Mouse (Mus musculus) MEL (cell line): Measurements from ENCODE around the gene Zdhhc16. TPM values are rescaled to one million over a fixed set of nuclear protein-coding genes. Genes with fewer than 3 reads are reported as not detected.
A peak's percentile ranks its signal among the peaks of the same experiment; 100 is the strongest.

ENCODE experiments used
- DNase-seq: peaks from one replicate; pipeline ENCODE4 v3.0.0; 2011; ENCODE audit warnings: low read depth, low spot score
- H3K27ac ChIP-seq: 2 replicates; pipeline ENCODE4 v1.5.1; 2012; ENCODE audit warnings: low read depth, mild to moderate bottlenecking, control low read depth, low read length, moderate library complexity; ENCODE audit not compliant: control insufficient read depth
- H3K27me3 ChIP-seq, 2 experiments: fragments of 150-350 bp in 1 of 2; sonication (generic) in 1 of 2; 2 replicates each; pipeline ENCODE4 v1.6.1; 2012; ENCODE audit warnings: low read length in 2 of 2, mild to moderate bottlenecking in 2 of 2, improper control_type of control experiment in 1 of 2, moderate library complexity in 1 of 2; ENCODE audit not compliant: insufficient read depth in 2 of 2, control insufficient read depth in 1 of 2
- H3K36me3 ChIP-seq, 2 experiments: 2 replicates each; pipeline ENCODE4 v1.6.1; 2012 to 2014; ENCODE audit warnings: low read length in 2 of 2, improper control_type of control experiment in 1 of 2, inconsistent platforms in 1 of 2, mild to moderate bottlenecking in 1 of 2; ENCODE audit not compliant: insufficient read depth in 2 of 2, control insufficient read depth in 1 of 2
- H3K4me1 ChIP-seq, 2 experiments: fragments of 150-350 bp in 1 of 2; sonication (generic) in 1 of 2; 2 replicates each; pipeline ENCODE4 v1.6.1; 2012; ENCODE audit warnings: low read length in 2 of 2, improper control_type of control experiment in 1 of 2, mild to moderate bottlenecking in 1 of 2; ENCODE audit not compliant: insufficient read depth in 2 of 2, control insufficient read depth in 1 of 2
- H3K4me3 ChIP-seq, 2 experiments: fragments of 150-350 bp in 1 of 2; sonication (generic) in 1 of 2; 2 replicates each; pipeline ENCODE4 v1.5.1; 2012; ENCODE audit warnings: low read depth in 2 of 2, low read length in 2 of 2, mild to moderate bottlenecking in 2 of 2, moderate library complexity in 2 of 2, control low read depth in 1 of 2, improper control_type of control experiment in 1 of 2; ENCODE audit not compliant: control insufficient read depth in 1 of 2, insufficient read depth in 1 of 2
- H3K79me2 ChIP-seq: 2 replicates; pipeline ENCODE4 v1.6.1; 2012; ENCODE audit warnings: mild to moderate bottlenecking, low read length, moderate library complexity; ENCODE audit not compliant: control insufficient read depth, poor library complexity, insufficient read depth
- H3K9ac ChIP-seq: 2 replicates; pipeline ENCODE4 v1.6.1; 2012; ENCODE audit warnings: low read depth, mild to moderate bottlenecking, control low read depth, low read length, moderate library complexity; ENCODE audit not compliant: control insufficient read depth, poor library complexity, severe bottlenecking
- H3K9me3 ChIP-seq: fragments of 150-350 bp; sonication (generic); replicated peaks from 2 replicates; pipeline ENCODE4 v1.6.1; 2012; ENCODE audit warnings: mild to moderate bottlenecking, low read length, improper control_type of control experiment, moderate library complexity; ENCODE audit not compliant: insufficient read depth
- BHLHE40 ChIP-seq: IDR thresholded peaks from 2 replicates; pipeline ENCODE4 v1.6.1; 2012; ENCODE audit warnings: low read depth, mild to moderate bottlenecking, inconsistent platforms, low read length, improper control_type of control experiment, borderline replicate concordance
- CHD1 ChIP-seq: IDR thresholded peaks from 2 replicates; pipeline ENCODE4 v1.6.1; 2012; ENCODE audit warnings: low read depth, mild to moderate bottlenecking, inconsistent platforms, low read length, improper control_type of control experiment
- CHD2 ChIP-seq: IDR thresholded peaks from 2 replicates; pipeline ENCODE4 v1.6.1; 2011; ENCODE audit warnings: low read length, improper control_type of control experiment
- CTCF ChIP-seq, 3 experiments: IDR thresholded peaks in 2 of 3; conservative IDR thresholded peaks in 1 of 3; 2 replicates each; pipeline ENCODE4 v1.5.1; 2011 to 2012; ENCODE audit warnings: low read length in 3 of 3, low read depth in 2 of 3, mild to moderate bottlenecking in 2 of 3, improper control_type of control experiment in 1 of 3, inconsistent platforms in 1 of 3, mixed read lengths in 1 of 3, moderate library complexity in 1 of 3; ENCODE audit not compliant: control insufficient read depth in 1 of 3, insufficient read depth in 1 of 3, poor library complexity in 1 of 3, severe bottlenecking in 1 of 3
- ELF1 ChIP-seq: IDR thresholded peaks from 2 replicates; pipeline ENCODE4 v1.6.1; 2014; ENCODE audit warnings: low read depth, mild to moderate bottlenecking, inconsistent platforms, low read length, improper control_type of control experiment, moderate library complexity
- EP300 ChIP-seq, 2 experiments: IDR thresholded peaks; 2 replicates each; pipeline ENCODE4 v1.6.1; 2011; ENCODE audit warnings: improper control_type of control experiment in 2 of 2, low read length in 2 of 2, low read depth in 1 of 2, mild to moderate bottlenecking in 1 of 2
- ETS1 ChIP-seq: IDR thresholded peaks from 2 replicates; pipeline ENCODE4 v1.6.1; 2012; ENCODE audit warnings: low read depth, mild to moderate bottlenecking, inconsistent platforms, low read length, improper control_type of control experiment, moderate library complexity
- GATA1 ChIP-seq: IDR thresholded peaks from 2 replicates; pipeline ENCODE4 v1.6.1; 2011; ENCODE audit warnings: low read depth, low read length, improper control_type of control experiment
- HCFC1 ChIP-seq: IDR thresholded peaks from 2 replicates; pipeline ENCODE4 v1.6.1; 2012; ENCODE audit warnings: low read depth, mild to moderate bottlenecking, inconsistent platforms, low read length, improper control_type of control experiment, moderate library complexity
- MAFK ChIP-seq: IDR thresholded peaks from 2 replicates; pipeline ENCODE4 v1.6.1; 2011; ENCODE audit warnings: low read depth, mild to moderate bottlenecking, low read length, improper control_type of control experiment, borderline replicate concordance
- MAX ChIP-seq: IDR thresholded peaks from 2 replicates; pipeline ENCODE4 v1.6.1; 2011; ENCODE audit warnings: low read length, improper control_type of control experiment
- MAZ ChIP-seq: IDR thresholded peaks from 2 replicates; pipeline ENCODE4 v1.6.1; 2012; ENCODE audit warnings: low read depth, mild to moderate bottlenecking, inconsistent platforms, low read length, improper control_type of control experiment
- MEF2A ChIP-seq: IDR thresholded peaks from 2 replicates; pipeline ENCODE4 v1.6.1; 2014; ENCODE audit warnings: low read depth, mild to moderate bottlenecking, inconsistent platforms, low read length, improper control_type of control experiment; ENCODE audit not compliant: poor library complexity, insufficient replicate concordance, severe bottlenecking; ENCODE audit errors: extremely low read depth
- MXI1 ChIP-seq: IDR thresholded peaks from 2 replicates; pipeline ENCODE4 v1.6.1; 2011; ENCODE audit warnings: mild to moderate bottlenecking, low read depth, low read length, improper control_type of control experiment
- MYB ChIP-seq: IDR thresholded peaks from 2 replicates; pipeline ENCODE4 v1.6.1; 2011; ENCODE audit warnings: mild to moderate bottlenecking, low read depth, low read length, improper control_type of control experiment
- NELFE ChIP-seq: IDR thresholded peaks from 2 replicates; pipeline ENCODE4 v1.6.1; 2011; ENCODE audit warnings: low read depth, low read length, improper control_type of control experiment
- NRF1 ChIP-seq: IDR thresholded peaks from 2 replicates; pipeline ENCODE4 v1.6.1; 2014; ENCODE audit warnings: low read depth, mild to moderate bottlenecking, inconsistent platforms, low read length, improper control_type of control experiment, moderate library complexity; ENCODE audit not compliant: poor library complexity, insufficient read depth, severe bottlenecking
- POLR2A ChIP-seq, 2 experiments: IDR thresholded peaks; 2 replicates each; pipeline ENCODE4 v1.6.1; 2011 to 2012; ENCODE audit warnings: low read length in 2 of 2, mild to moderate bottlenecking in 2 of 2, control low read depth in 1 of 2, improper control_type of control experiment in 1 of 2, low read depth in 1 of 2, moderate library complexity in 1 of 2; ENCODE audit not compliant: control insufficient read depth in 1 of 2, insufficient read depth in 1 of 2, poor library complexity in 1 of 2
- SIN3A ChIP-seq: IDR thresholded peaks from 2 replicates; pipeline ENCODE4 v1.6.1; 2012; ENCODE audit warnings: low read length, improper control_type of control experiment, inconsistent platforms
- TBP ChIP-seq: IDR thresholded peaks from 2 replicates; pipeline ENCODE4 v1.8.0; 2011; ENCODE audit warnings: low read depth, low read length, improper control_type of control experiment
- TCF12 ChIP-seq: IDR thresholded peaks from 2 replicates; pipeline ENCODE4 v1.6.1; 2014; ENCODE audit warnings: low read depth, mild to moderate bottlenecking, inconsistent platforms, low read length, improper control_type of control experiment, moderate library complexity
- UBTF ChIP-seq: IDR thresholded peaks from 2 replicates; pipeline ENCODE4 v1.6.1; 2012; ENCODE audit warnings: low read depth, mild to moderate bottlenecking, inconsistent platforms, low read length, improper control_type of control experiment, moderate library complexity, borderline replicate concordance; ENCODE audit not compliant: insufficient read depth
- USF1 ChIP-seq: IDR thresholded peaks from 2 replicates; pipeline ENCODE4 v1.6.1; 2014; ENCODE audit warnings: low read depth, mild to moderate bottlenecking, inconsistent platforms, low read length, improper control_type of control experiment, moderate library complexity
- USF2 ChIP-seq, 2 experiments: IDR thresholded peaks; 2 replicates each; pipeline ENCODE4 v1.6.1; 2011 to 2012; ENCODE audit warnings: improper control_type of control experiment in 2 of 2, low read length in 2 of 2, borderline replicate concordance in 1 of 2, inconsistent platforms in 1 of 2, low read depth in 1 of 2, mild to moderate bottlenecking in 1 of 2; ENCODE audit not compliant: insufficient read depth in 1 of 2
- ZC3H11A ChIP-seq: IDR thresholded peaks from 2 replicates; pipeline ENCODE4 v1.6.1; 2012; ENCODE audit warnings: low read depth, mild to moderate bottlenecking, inconsistent platforms, low read length, improper control_type of control experiment
- ZKSCAN1 ChIP-seq: IDR thresholded peaks from 2 replicates; pipeline ENCODE4 v1.6.1; 2012; ENCODE audit warnings: low read depth, mild to moderate bottlenecking, inconsistent platforms, low read length, improper control_type of control experiment, moderate library complexity
- ZMIZ1 ChIP-seq: IDR thresholded peaks from 2 replicates; pipeline ENCODE4 v1.6.1; 2012; ENCODE audit warnings: low read depth, mild to moderate bottlenecking, inconsistent platforms, low read length, improper control_type of control experiment, moderate library complexity
- ZNF384 ChIP-seq: IDR thresholded peaks from 2 replicates; pipeline ENCODE4 v1.6.1; 2012; ENCODE audit warnings: low read depth, mild to moderate bottlenecking, inconsistent platforms, low read length, improper control_type of control experiment
- polyA plus RNA-seq, 2 experiments: library from polyadenylated mRNA; stranded (reverse) in 1 of 2; unstranded in 1 of 2; fragments of >175 nt in 1 of 2; fragments of >200 nt in 1 of 2; gene quantifications; 2 replicates each; pipeline versions ENCODE4 v1.2.1 to v1.2.4; 2012; ENCODE audit warnings: low replicate concordance in 2 of 2, low read depth in 1 of 2; ENCODE audit not compliant: insufficient read length in 2 of 2, insufficient read depth in 1 of 2, missing spikeins in 1 of 2
- total RNA-seq: library from RNA; depleted of rRNA; stranded (reverse); fragments of 300-350 nt; gene quantifications from 2 replicates; pipeline ENCODE4 v1.2.3, GENCODE M21; 2012

Gene Zdhhc16
- total and polyA plus RNA-seq, 3 experiments, result 99.2 to 128 TPM; not detected in 1

- peak overlapping the region; percentile 77; the same call in 1 of the 2 replicates for H3K27ac ChIP-seq
Measured at GRCm38 (mm10) chr19:41894959-41895358, 38.3 kb upstream of the Zdhhc16 start.

DNA sequence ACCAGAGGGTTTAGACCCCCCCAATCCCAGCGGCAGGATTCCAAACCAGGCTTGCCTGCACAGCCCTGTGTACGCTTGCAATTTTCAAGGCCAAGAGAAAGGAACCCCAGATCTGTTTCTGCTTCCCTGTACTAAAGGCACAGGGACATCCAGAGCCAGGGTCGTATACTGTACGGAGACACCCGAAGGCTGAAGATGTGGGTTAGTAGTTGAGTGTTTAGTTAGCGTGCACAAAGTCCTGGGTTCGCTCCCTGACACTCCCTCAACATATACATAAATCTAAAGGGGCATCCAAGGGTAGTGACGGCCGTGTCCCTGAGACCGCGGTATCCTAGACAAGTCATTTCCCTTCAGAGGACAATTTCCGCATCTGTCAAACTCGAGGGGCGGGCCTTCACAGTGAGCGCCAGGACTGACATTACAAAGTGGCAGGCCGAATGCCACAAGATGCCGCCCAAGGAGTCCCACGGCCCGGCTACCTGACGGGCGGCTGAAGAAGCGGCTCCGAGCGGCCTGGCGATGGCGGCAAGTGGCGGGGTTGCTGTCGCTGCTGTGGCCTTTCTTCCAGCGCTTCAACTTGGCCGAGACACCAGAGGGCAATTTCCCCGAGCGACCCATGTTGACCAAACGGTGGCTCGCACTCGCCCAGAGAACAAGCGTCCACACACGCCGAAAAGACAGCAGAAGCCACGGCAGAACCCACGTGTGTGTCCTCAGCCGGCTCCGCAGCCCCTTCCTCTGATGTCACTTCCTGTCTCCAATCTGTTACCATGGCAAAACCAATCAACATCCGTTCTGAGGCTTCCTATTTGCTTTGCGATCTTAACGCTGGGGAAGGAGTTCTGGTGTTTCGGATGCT is 37.6 kb upstream of the Zdhhc16 start, which contains the start of gene Rrp12:
Rrp12 (minus strand) TSS at position 714 of the 859 bp plus-strand sequence.
- peak within 1 kb of the TSS; percentile 86 to 87 for H3K4me3 ChIP-seq
- peaks cover 2 to 21% of the 10 kb centered on the region in 2 experiments for H3K36me3 ChIP-seq
- peaks cover 22% of the 10 kb centered on the region for H3K79me2 ChIP-seq
- H3K27me3 ChIP-seq, result no peaks in the 10 kb centered on the region
- peak within 1 kb of the TSS; percentile 84 for H3K9ac ChIP-seq
- H3K27ac ChIP-seq, result peak within 1 kb of the TSS; percentile 77
- DNase-seq, result peak; percentile 98
- no peaks in the 10 kb centered on the region for H3K9me3 ChIP-seq
- peaks cover 5 to 21% of the 10 kb centered on the region in 2 experiments for H3K4me1 ChIP-seq
- TF ChIP-seq MXI1 (peak; percentile 100), SIN3A (peak; percentile 100), POLR2A (IDR thresholded peaks at IDR 0.05; ENCODE audit: control insufficient read depth in 1 of 2, insufficient read depth in 1 of 2, low read depth in 1 of 2, low read length in 2 of 2, poor library complexity in 1 of 2) (peak; percentile 63 to 96; a peak in 3 of 4 replicates), TCF12 (no peak; the same call in 1 of the 2 replicates), CHD1 (peak; percentile 91; the same call in 1 of the 2 replicates), BHLHE40 (no peak), MAZ (no peak; the same call in 1 of the 2 replicates), USF1 (peak; percentile 78), GATA1 (0 out of 2 replicates have a peak, but pooled peaks have one; percentile 17), ELF1 (peak; percentile 88), UBTF (no peak), NRF1 (no peak; the same call in 1 of the 2 replicates), MAFK (no peak), MAX (peak; percentile 99), MEF2A (peak; percentile 38; the same call in 1 of the 2 replicates), USF2 (IDR thresholded peaks at IDR 0.05; ENCODE audit: borderline replicate concordance in 1 of 2, insufficient read depth in 1 of 2, low read depth in 1 of 2, low read length in 2 of 2) (no peak), CHD2 (no peak), EP300 (IDR thresholded peaks at IDR 0.05; ENCODE audit: low read depth in 1 of 2, low read length in 2 of 2) (0 out of 4 replicates have a peak, but pooled peaks of 1 of the 2 experiments have one; percentile 3), MYB (no peak), ZKSCAN1 (no peak), ZMIZ1 (no peak), HCFC1 (peak; percentile 91), ZNF384 (no peak), ZC3H11A (no peak), CTCF (IDR thresholded peaks at IDR 0.05 in 2 of 3, conservative IDR thresholded peaks at IDR 0.05 in 1 of 3; ENCODE audit: control insufficient read depth in 1 of 3, insufficient read depth in 1 of 3, low read depth in 2 of 3, low read length in 3 of 3, poor library complexity in 1 of 3, severe bottlenecking in 1 of 3) (no peak), TBP (peak; percentile 73)

More at GRCm38 (mm10) chr19:41894959-41895358, 38.3 kb upstream of the Zdhhc16 start:
- H3K27me3 ChIP-seq, result no peaks in the 10 kb centered on the region
- H3K9me3 ChIP-seq, result no peaks in the 10 kb centered on the region
- peaks cover 2 to 16% of the 10 kb centered on the region in 2 experiments for H3K36me3 ChIP-seq
- peak; percentile 69 for DNase-seq
- peak overlapping the region; percentile 84 for H3K9ac ChIP-seq
- TF ChIP-seq USF1, result no peak; the same call in 1 of the 2 replicates
- TF ChIP-seq ETS1, result peak; percentile 40; the same call in 1 of the 2 replicates
- 0 out of 2 replicates have a peak, but pooled peaks have one; percentile 23 for TF ChIP-seq NELFE
- TF ChIP-seq, all 39 proteins: peak for 2
- Histone ChIP-seq H3K4me3 (peak overlapping the region; percentile 86 to 87), H3K4me1 (peaks cover 5 to 15% of the 10 kb centered on the region in 2 experiments; a peak in 3 of 4 replicates), H3K79me2 (peaks cover 22% of the 10 kb centered on the region)
